Mouse (Mus musculus) lung, postnatal 10 days (tissue): ENCODE data around the gene Opa3.

Source experiments
- DNase-seq: peaks from one replicate; pipeline ENCODE4 v3.0.0; 2021

Opa3 gene

GRCm38 (mm10) chr7:19282791-19283405 is 54.8 kb downstream of the Opa3 start:
- peak; percentile 80 for DNase-seq

- no peak for DNase-seq
Observed at GRCm38 (mm10) chr7:19283406-19283804, 55.3 kb downstream of the Opa3 start.

GRCm38 (mm10) chr7:19284763-19285162 is 56.6 kb downstream of the Opa3 start:
- DNase-seq, result peak; percentile 75

GRCm38 (mm10) chr7:19290969-19291596 is 62.9 kb downstream of the Opa3 start:
- DNase-seq, result peak; percentile 71

- peak; percentile 99 for DNase-seq
Observed at GRCm38 (mm10) chr7:19295503-19296185, 67.5 kb downstream of the Opa3 start.

GRCm38 (mm10) chr7:19297034-19297433 is 68.9 kb downstream of the Opa3 start:
- no peak for DNase-seq

- no peak for DNase-seq
Observed at GRCm38 (mm10) chr7:19297794-19298193, 69.7 kb downstream of the Opa3 start.

- peak; percentile 74 for DNase-seq
Observed at GRCm38 (mm10) chr7:19299194-19299593, 71.1 kb downstream of the Opa3 start.

- DNase-seq, result peak; percentile 86
Observed at GRCm38 (mm10) chr7:19300501-19301421, 72.6 kb downstream of the Opa3 start.

GRCm38 (mm10) chr7:19301461-19302263 is 73.5 kb downstream of the Opa3 start:
- DNase-seq, result no peak

GRCm38 (mm10) chr7:19302264-19303045 is 74.3 kb downstream of the Opa3 start:
- no peak for DNase-seq

- DNase-seq, result no peak
Observed at GRCm38 (mm10) chr7:19303046-19303305, 74.8 kb downstream of the Opa3 start.

- DNase-seq, result peak; percentile 87
Observed at GRCm38 (mm10) chr7:19303770-19304169, 75.6 kb downstream of the Opa3 start.

- DNase-seq, result no peak
Observed at GRCm38 (mm10) chr7:19304501-19305412, 76.6 kb downstream of the Opa3 start.

- DNase-seq, result no peak
Observed at GRCm38 (mm10) chr7:19305413-19305735, 77.2 kb downstream of the Opa3 start.
